8 mouse cellular contexts compared by ENCODE assay signal in the genomic region with DNA sequence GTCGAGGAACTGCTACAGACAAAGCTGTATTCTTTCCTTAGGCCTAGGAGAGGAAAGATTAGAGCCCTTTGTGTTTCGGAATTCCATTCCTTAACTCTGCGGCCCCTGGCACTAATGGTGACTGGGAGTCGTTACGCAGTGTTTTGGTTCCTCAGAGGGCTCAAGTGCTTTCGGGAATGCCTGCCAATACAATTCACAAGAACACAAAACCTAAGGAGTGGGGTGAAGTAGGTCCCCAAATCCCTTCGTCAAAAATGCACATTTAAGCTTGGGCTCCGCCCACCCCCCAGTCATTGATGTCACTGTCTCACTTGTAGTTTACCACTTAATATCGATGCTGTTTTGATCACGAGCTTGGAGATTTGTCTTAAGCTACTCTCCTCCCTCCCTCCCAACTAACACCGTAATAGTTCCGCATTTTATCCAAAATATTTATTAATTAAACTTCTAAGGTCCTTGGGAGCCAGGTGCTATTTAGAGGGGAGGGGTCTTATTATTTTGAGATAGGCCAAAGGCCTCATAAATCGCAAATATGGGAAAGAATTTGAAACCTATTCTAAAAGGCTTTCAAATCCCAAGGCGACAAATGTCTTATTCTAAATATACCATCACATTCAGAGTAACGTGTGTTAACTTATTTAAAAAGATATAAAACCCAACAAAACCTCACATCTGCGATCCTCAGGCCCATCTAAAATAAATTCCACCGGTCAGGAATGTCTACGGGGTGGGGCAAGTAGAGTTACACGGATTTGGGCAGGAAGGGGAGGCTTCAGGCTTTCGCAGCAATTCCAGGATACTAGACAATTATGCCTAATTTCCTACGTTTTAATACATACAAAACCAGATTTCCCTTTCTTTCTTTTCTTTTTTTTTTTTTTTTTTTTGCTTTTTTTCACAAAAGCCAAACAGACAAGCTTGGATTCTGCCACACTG.
A peak's percentile ranks its signal among the peaks of the same experiment; 100 is the strongest.
DNase-seq lines count a peak whose midpoint lies in the region; ATAC-seq and TF ChIP-seq lines count a peak whose summit lies in the region.

No protein-coding gene starts in this region.

- no peaks in the 10 kb centered on the region for H3K9me3 ChIP-seq in embryonic facial prominence, embryonic 11.5 days (replicated peaks; ENCODE audit: control insufficient read depth, low read length)
- no peaks in the 10 kb centered on the region for H3K9me3 ChIP-seq in heart, embryonic 12.5 days (replicated peaks)
- H3K9me3 ChIP-seq in kidney, embryonic 14.5 days (ENCODE audit: control insufficient read depth, low read length), result no peaks in the 10 kb centered on the region
- no peaks in the 10 kb centered on the region for H3K9me3 ChIP-seq in liver, embryonic 11.5 days (ENCODE audit: control insufficient read depth, low read length)
- H3K9me3 ChIP-seq in midbrain, postnatal 0 days (ENCODE audit: low read length), result no peaks in the 10 kb centered on the region

- H3K4me3 ChIP-seq in embryonic facial prominence, embryonic 11.5 days (ENCODE audit: low read depth, low read length), result peak overlapping the region; percentile 65
- peak overlapping the region; percentile 64 for H3K4me3 ChIP-seq in heart, embryonic 12.5 days
- H3K4me3 ChIP-seq in kidney, embryonic 14.5 days (ENCODE audit: low read length), result peak overlapping the region; percentile 58
- H3K4me3 ChIP-seq in liver, embryonic 11.5 days (ENCODE audit: low read depth, low read length), result peak overlapping the region; percentile 67
- peak overlapping the region; percentile 63 for H3K4me3 ChIP-seq in midbrain, postnatal 0 days (ENCODE audit: low read depth, low read length)

- peak overlapping the region; percentile 85 for H3K4me2 ChIP-seq in embryonic facial prominence, embryonic 11.5 days (ENCODE audit: low read depth, low read length)
- H3K4me2 ChIP-seq in heart, embryonic 12.5 days, result peak overlapping the region; percentile 80
- peak overlapping the region; percentile 77 for H3K4me2 ChIP-seq in kidney, embryonic 14.5 days (replicated peaks; ENCODE audit: low read depth, low read length)
- H3K4me2 ChIP-seq in liver, embryonic 11.5 days, result peak overlapping the region; percentile 73
- H3K4me2 ChIP-seq in midbrain, postnatal 0 days (ENCODE audit: low read depth, low read length, poor library complexity, severe bottlenecking), result peak overlapping the region; percentile 91

- H3K36me3 ChIP-seq in embryonic facial prominence, embryonic 11.5 days (replicated peaks; ENCODE audit: control insufficient read depth, insufficient read depth, low read depth, low read length), result no peaks in the 10 kb centered on the region
- no peaks in the 10 kb centered on the region for H3K36me3 ChIP-seq in heart, embryonic 12.5 days
- H3K36me3 ChIP-seq in kidney, embryonic 14.5 days (ENCODE audit: control insufficient read depth, insufficient read depth, low read length), result no peaks in the 10 kb centered on the region
- H3K36me3 ChIP-seq in liver, embryonic 11.5 days (ENCODE audit: control insufficient read depth, insufficient read depth, low read length), result no peaks in the 10 kb centered on the region
- H3K36me3 ChIP-seq in midbrain, postnatal 0 days (ENCODE audit: insufficient read depth, low read length), result no peaks in the 10 kb centered on the region

- no peak for ATAC-seq in embryonic facial prominence, embryonic 11.5 days (replicated peaks; ENCODE audit: insufficient number of reproducible peaks, low FRiP score, low TSS enrichment, low read depth)
- ATAC-seq in heart, embryonic 12.5 days (ENCODE audit: insufficient number of reproducible peaks, low FRiP score), result no peak
- ATAC-seq in kidney, embryonic 14.5 days (ENCODE audit: low FRiP score, low TSS enrichment), result no peak
- no peak for ATAC-seq in liver, embryonic 11.5 days (replicated peaks; ENCODE audit: low FRiP score)
- ATAC-seq in midbrain, postnatal 0 days (ENCODE audit: low FRiP score), result no peak

- no peaks in the 10 kb centered on the region for H3K27me3 ChIP-seq in embryonic facial prominence, embryonic 11.5 days (ENCODE audit: control insufficient read depth, insufficient read depth, low read length)
- no peaks in the 10 kb centered on the region for H3K27me3 ChIP-seq in heart, embryonic 12.5 days (replicated peaks)
- H3K27me3 ChIP-seq in kidney, embryonic 14.5 days (ENCODE audit: control insufficient read depth, insufficient read depth, low read length), result no peaks in the 10 kb centered on the region
- no peaks in the 10 kb centered on the region for H3K27me3 ChIP-seq in liver, embryonic 11.5 days (replicated peaks; ENCODE audit: control insufficient read depth, insufficient read depth, low read length)
- no peaks in the 10 kb centered on the region for H3K27me3 ChIP-seq in midbrain, postnatal 0 days (ENCODE audit: insufficient read depth, low read length)

- no peaks in the 10 kb centered on the region for H3K4me1 ChIP-seq in embryonic facial prominence, embryonic 11.5 days (ENCODE audit: control insufficient read depth, insufficient read depth, low read length)
- peaks cover 14% of the 10 kb centered on the region for H3K4me1 ChIP-seq in heart, embryonic 12.5 days (replicated peaks)
- peaks cover 14% of the 10 kb centered on the region for H3K4me1 ChIP-seq in kidney, embryonic 14.5 days (ENCODE audit: control insufficient read depth, insufficient read depth, low read length)
- H3K4me1 ChIP-seq in liver, embryonic 11.5 days (replicated peaks; ENCODE audit: control insufficient read depth, insufficient read depth, low read length), result peaks cover 9% of the 10 kb centered on the region
- H3K4me1 ChIP-seq in midbrain, postnatal 0 days (ENCODE audit: insufficient read depth, low read length), result peaks cover 9% of the 10 kb centered on the region; the same call in 1 of the 2 replicates

- TF ChIP-seq CTCF in midbrain, postnatal 0 days (IDR thresholded peaks at IDR 0.05), result no peak

- H3K9ac ChIP-seq in embryonic facial prominence, embryonic 11.5 days (replicated peaks; ENCODE audit: low read length), result peak overlapping the region; percentile 88
- peak overlapping the region; percentile 91 for H3K9ac ChIP-seq in heart, embryonic 12.5 days
- H3K9ac ChIP-seq in kidney, embryonic 14.5 days (ENCODE audit: low read depth, low read length), result peak overlapping the region; percentile 84
- peak overlapping the region; percentile 97 for H3K9ac ChIP-seq in liver, embryonic 11.5 days (ENCODE audit: low read depth, low read length)
- H3K9ac ChIP-seq in midbrain, postnatal 0 days (replicated peaks; ENCODE audit: low read length, poor library complexity, severe bottlenecking), result peak overlapping the region; percentile 91

- peak overlapping the region; percentile 96 for H3K27ac ChIP-seq in embryonic facial prominence, embryonic 11.5 days (replicated peaks; ENCODE audit: low read depth, low read length)
- peak overlapping the region; percentile 99 for H3K27ac ChIP-seq in heart, embryonic 12.5 days (ENCODE audit: poor library complexity, severe bottlenecking)
- peak overlapping the region; percentile 99 for H3K27ac ChIP-seq in kidney, embryonic 14.5 days (ENCODE audit: low read depth, low read length)
- H3K27ac ChIP-seq in liver, embryonic 11.5 days (ENCODE audit: low read depth, low read length), result peak overlapping the region; percentile 99
- H3K27ac ChIP-seq in midbrain, postnatal 0 days (ENCODE audit: low read depth, low read length), result peak overlapping the region; percentile 100

- peak; percentile 74 to 80 for DNase-seq in B cell, adult 2 months
- DNase-seq in T-cell, adult 2 months (ENCODE audit: low spot score), result peak; percentile 79
- peak; percentile 72 for DNase-seq in embryonic facial prominence, embryonic 11.5 days (ENCODE audit: low spot score)
- DNase-seq in liver, embryonic 11.5 days (ENCODE audit: low spot score), result peak; percentile 48
- DNase-seq in midbrain, postnatal 0 days (ENCODE audit: low spot score), result peak; percentile 76
- peak; percentile 43 to 59 for DNase-seq in thymus, postnatal 36 days

- WGBS in embryonic facial prominence, embryonic 11.5 days, result 3% methylated on average over 21 of the region's 21 CpGs
- WGBS in heart, embryonic 12.5 days, result 6% methylated on average over 21 of the region's 21 CpGs
- WGBS in kidney, embryonic 14.5 days, result 5% methylated on average over 21 of the region's 21 CpGs
- WGBS in liver, embryonic 11.5 days, result 15% methylated on average over 21 of the region's 21 CpGs
- 3% methylated on average over 21 of the region's 21 CpGs for WGBS in midbrain, postnatal 0 days
